Mouse (Mus musculus) embryo, embryonic 11.5 days (tissue): ENCODE data around the gene Tmem176a.
"Not testable (repeated sequence)": the region's sequence is repeated elsewhere in the genome, so short reads cannot be mapped to it uniquely, and the experiment has no call there.

Experiments used
- DNase-seq: peaks from one replicate; pipeline ENCODE4 v3.0.0-alpha.2; 2012; ENCODE audit warnings: low read depth, low spot score

Tmem176a gene

DNA sequence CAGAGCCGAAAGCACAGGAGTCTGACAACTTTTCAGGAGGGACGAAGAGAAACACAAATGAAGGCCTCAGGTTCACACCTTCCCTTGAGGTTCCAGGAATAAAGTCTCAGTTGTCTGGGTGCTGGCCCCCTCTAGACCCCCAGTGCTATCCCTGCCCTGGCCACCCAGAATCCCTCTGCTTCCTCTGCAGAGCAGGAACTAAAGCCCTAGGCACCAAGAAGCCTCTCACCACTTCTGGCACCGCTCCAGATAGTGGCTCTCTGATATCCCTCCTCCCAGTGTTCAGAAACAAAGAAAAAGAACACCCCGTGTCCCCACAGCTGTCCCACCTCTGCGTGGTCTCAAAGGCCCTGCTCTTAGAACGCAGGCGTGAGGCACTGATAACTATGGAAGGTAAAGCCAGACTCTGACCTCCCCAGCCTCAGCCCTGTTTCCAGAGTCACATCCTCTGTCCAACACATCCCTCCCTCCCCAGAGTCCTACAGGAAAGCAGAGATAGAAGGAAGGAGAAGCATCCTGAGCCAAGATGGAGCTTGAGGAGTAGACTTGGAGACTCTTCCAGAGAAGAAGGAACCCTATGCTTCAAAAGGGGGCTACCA, at the start of gene Tmem176a:
Tmem176a (plus strand) TSS at position 549 of the 599 bp plus-strand sequence.
- DNase-seq = no peak

DNA sequence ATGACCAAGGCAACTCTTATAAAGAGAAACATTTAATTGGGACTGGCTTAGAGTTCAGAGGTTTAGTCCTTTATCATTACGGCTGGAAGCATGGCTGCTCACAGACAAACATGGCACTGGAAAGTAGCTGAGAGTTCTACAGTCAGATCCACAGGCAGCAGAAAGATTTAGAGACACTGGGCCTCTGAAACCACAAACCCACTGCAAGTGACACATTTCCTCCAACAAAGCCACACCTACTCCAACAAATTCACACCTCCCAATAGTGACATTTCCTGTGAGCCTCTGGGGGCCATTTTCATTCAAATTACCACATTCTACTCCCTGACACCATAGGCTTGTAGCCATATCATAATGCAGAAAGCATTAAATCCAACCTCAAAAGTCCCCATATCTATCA, 38.8 kb upstream of the Tmem176a start:
- DNase-seq = no peak

DNA sequence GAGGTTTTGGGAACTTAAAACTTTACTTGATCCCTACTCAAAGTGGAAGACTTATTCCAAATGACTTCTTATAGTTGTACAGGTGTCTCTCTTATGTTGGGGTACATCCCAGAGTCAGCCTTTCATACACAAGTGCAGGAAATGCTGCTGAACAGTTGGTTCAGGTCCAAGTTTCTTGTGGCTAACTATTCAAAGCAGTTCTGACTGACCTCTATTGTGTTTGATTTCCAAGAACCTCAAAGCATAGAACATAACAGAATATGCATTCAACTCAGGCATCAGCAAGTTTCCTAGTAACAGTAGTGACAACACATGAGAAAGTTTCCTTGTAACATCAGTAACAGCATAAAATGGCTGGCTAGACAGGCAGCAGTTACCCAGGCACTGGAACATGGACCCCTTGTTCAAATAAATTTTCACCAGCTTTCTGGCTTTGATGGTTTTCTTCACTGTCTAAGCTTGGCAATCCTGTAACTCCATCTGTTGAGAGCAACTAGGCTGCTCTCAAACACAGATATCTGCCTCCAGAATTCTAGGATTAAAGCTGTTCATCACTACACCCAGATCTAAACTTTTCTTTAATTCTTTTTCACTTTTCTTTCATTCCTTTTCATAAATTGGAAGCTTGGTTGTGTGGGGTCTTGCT, 37.2 kb upstream of the Tmem176a start:
- no peak for DNase-seq

DNA sequence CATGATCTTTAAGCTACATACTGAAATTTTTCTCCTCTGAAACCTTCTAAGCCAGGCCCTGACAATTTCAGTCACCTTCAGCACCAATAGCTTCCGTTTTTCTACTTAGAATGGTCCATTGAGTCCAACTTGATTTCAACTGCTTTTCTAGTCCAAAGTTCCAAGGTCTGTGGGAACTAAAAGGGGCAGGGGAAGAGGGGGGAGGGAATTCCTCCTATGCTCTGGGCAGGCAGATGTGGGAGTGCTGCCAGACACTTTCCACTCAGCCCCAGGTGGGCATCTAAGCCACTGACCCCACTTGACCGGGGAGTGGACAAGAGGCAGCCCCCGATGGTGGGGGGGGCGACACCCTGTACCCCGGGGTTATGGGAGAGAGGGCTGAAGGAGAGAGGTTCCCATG, 36.4 kb upstream of the Tmem176a start:
- DNase-seq = no peak

DNA sequence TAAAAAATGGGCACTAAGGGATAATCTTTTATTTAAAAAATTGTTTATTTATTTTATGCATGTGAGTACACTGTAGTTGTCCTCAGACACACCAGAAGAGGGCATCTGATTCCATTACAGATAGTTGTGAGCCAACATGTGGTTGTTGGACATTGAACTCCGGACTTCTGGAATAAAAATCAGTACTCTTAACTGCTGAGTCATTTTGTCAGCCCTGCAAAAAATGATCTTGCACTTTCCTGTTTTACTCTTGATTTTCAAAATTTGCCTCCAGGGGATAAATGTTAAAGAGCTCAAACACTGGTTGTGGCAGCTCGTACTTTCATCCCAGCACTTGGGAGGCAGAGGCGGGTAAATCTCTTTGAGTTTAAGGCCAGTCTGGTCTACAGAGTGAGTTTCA, 34.0 kb upstream of the Tmem176a start:
- DNase-seq = no peak

DNA sequence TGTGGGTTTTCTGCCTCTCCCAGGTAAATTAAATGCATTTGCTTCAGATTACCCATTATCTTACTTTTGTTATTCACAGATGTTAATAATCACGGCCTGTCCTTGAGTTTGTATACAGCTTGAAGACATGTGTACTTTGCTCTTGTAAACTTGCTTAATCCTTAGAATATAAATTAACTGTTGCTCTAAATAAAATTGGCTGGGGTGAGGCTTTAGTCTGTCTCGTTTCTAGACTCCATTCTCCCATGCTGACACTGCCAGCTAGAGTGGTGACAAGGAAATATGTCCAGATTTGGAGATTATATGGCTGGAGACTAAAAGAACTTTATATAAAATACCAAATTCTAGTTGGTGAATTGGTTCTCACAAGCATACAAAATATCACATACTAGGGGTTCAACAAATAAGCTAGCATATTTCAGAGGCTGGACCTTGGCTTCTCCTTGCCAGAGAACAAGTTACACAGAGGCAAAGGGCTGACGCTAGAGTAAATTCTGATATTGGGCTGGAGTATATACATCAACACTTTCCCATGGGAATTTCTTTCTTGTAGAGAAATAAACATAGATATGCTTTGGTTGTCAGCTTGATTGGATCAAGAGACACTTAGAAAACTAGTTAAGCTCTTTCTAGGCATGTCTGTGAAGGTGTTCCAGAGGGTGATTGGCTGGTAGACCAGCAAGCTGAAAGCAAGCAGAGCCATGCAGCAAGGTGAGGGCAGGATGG, 31.1 kb upstream of the Tmem176a start:
- DNase-seq = no peak

DNA sequence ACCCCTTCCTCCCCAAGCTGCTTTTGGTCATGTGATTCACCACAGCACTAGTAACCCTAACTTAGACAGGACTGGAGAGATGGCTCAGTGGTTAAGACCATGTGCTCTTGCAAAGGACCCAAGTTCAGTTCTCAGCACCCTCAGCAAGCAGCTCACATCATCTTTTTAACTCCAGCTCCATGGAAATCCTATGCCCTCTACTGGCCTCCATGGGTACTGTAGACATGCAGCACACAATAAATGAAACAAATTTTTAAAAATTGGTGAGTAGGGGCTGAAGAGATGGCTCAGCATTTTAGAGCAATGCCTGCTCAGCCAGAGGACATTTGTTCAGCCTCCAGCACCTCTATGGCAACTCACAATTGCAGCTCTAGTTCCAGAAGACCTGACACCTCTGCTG, 25.7 kb upstream of the Tmem176a start:
- DNase-seq = no peak

DNA sequence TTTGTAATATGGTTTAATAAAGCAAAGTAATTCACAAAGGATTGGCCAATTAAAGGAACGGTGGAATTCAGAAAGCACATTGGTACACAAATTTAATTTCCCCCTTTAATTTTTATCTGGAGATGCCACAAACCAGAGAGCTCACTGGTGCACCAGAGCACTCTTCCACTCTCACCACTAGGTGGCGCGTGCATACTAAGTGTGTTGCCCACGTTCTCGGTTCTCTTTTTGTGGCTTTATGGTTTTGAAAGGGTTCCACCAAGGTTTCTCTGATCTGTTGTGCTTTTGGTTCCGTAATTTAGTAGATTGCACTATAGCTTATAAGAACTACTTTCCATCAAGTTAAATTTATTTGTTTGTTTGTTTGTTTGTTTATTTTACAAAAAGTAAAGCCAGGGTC, 22.9 kb upstream of the Tmem176a start:
- peak; percentile 69 for DNase-seq

DNA sequence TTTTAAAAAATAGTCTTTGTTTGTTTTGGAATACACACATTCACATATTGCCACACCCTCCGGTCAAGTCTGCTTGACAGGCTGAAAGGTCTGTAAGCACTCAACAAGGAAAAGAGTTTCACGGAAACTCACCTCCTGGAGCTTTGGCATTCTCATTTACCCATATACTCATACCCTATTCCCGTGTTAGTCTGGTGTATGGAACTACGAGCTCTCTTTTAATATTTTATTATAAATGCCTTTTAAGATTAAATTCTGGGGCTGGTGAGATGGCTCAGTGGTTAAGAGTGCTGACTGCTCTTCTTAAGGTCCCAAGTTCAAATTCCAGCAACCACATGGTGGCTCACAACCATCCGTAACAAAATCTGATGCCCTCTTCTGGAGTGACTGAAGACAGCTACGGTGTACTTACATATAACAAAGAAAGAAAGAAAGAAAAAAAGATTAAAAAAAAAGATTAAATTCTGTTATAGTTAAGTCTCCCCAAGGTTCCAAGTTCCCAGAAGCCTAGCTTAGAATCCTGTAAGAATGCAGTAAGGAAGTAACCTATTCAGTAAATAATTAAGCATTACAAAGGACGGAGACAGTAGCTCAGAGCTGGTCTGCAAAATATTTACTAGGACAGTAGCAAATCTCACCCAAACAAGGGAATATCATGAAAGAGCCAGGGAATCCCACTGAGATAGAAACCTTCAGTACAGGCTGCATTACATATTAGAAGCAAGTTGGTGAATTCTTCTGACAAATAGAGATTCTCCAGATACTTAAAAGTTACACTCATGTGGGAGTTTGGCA, 18.5 kb upstream of the Tmem176a start:
- not testable (repeated sequence) for DNase-seq

DNA sequence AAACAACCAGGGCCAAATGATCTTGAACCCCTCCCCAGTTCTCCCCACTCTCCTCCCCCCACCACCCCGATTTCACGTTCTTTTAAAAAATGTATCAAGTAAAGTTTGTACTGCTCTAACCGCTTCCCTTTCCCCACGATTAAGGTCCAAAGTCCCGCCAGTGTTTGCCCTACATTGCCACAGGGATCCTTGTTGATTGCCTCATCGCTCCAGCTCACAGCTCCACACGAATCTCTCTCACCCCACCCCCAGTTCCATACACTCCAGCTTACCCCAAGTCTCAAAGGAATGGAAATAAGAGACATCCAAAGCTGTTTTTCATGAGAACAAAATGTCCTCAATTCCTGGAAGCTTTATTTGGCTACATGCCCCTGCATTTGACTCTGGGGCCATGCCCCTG, 15.7 kb upstream of the Tmem176a start:
- no peak for DNase-seq

DNA sequence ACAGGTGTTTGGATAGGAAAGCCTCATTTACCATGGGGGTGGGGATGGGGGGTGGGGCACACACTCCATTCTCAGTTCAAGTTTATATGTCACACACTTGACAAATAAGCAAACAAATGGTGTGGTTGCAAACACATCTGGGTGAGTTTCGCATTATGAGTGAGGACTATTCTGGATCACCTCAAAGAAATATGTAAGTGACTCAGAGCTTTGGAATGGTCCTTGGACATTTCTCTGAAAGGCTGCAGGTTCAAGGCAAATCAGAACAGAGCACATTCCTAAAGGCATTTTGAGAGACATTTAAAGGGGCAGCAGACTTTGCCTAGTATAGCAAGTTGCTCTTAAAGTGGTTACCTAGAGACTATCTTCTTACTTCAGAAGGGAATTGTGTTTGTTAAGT, 11.7 kb upstream of the Tmem176a start:
- DNase-seq = no peak

DNA sequence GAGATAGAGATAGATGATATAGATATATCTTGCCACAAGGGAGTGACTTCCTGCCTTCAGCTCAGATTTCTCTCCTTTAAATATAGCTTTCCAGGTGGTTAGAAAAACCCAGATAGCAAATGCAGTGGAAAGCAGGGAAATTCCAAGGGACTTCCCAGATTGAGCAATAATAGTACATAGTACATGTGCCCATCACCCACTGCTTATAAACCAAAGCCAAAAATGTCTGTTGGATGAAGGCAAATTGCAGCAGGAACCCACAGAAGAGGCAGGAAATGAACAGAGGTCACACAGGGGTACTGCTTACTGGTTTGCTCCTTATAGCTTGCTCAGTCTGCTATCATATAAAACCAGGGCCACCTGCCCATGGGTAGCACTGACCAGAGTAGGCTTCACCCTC, 11.1 kb upstream of the Tmem176a start:
- no peak for DNase-seq

DNA sequence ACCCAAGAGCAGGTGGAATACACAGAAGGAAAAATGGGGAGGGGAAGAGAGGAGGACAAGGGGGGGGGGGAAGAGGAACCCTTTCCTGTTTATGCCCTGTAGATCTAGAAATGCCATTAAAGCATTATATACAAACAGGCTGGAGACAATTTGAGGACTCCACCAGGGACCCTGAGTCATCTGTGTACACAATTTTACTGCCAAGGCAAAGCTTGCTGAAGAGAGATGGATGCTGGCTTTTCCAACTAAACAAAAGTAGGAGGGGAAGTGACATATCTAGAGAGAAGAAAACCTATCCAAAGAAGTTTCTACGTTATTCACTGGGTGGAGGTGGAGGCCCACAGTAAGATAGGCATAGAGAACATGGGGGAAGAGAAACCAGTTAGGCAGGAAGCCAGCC, 10.5 kb upstream of the Tmem176a start:
- DNase-seq = no peak

DNA sequence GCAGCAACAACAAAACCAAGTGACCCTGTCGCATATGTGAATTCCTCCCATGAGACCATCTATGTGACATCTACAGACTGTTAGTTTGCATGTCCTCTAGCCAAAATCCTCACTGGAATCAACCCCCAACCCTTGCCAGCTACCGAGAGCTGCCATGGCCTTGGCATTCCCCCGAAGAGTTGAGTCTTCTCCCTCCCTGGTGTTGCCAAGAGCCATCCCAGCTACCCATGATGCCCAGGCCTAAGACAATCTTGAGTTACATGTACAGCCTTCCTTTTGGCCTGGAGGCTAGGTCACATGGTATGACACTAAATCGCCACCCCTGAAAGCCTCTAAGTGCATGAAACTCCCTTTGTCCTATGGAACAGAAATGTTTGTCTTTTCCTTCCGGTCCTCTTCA, 9.6 kb upstream of the Tmem176a start:
- DNase-seq = no peak

DNA sequence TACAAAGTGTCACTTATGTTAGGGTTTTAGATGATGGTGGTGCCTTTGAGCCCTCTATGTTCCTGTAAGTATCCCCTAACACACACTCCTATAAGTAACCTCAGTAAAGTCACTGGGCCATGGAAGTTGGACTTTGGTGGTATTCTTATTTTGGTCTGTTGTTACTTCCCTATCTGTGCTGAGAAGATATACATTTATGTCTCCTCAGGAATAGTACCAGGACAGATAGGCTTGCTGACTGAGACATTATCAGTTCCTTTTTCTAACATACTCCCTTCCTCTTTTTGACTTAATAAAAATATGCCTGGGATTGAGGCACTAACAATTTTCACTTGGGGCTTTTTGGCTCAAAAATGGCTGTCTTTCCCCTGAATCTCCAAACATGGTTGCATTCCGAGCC, 8.3 kb upstream of the Tmem176a start:
- DNase-seq = no peak

DNA sequence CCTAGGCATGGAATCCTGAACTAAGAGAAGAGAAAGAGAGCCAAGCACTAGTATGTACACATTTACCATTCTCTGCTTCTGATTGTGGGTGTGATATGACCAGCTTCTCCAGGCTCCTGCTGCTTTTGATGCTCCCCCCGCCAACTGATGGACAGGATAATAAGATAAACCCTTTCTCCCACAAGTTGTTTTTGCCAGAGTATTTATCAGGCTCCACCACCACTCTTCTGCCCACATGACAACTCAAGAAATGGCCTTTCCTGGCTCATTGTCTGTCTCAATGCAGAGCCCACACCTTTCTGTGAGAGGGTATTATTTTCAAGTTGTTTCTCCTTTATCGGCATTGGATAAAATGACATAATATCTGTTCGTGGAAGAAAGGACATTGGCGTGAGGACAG, 7.2 kb upstream of the Tmem176a start:
- no peak for DNase-seq

DNA sequence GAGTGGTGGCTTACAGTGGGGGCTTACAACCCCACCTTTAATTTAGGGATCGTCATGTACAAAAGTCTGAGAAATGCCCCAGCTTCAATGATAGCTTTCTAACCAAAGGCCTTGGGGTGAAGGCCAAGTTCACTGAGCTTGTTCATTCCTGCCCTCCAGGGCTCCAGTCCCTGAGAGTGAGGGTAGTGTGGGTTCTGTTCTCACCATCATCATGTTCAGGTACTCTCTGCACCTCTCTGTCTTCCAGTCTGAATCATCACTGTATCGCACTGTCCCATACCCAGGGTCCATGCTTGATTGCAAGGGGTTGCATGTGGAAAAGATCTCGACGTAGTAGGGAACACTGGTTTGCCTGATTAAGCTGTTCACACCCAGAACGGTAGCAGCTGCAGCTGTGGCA, 5.5 kb upstream of the Tmem176a start:
- no peak for DNase-seq

DNA sequence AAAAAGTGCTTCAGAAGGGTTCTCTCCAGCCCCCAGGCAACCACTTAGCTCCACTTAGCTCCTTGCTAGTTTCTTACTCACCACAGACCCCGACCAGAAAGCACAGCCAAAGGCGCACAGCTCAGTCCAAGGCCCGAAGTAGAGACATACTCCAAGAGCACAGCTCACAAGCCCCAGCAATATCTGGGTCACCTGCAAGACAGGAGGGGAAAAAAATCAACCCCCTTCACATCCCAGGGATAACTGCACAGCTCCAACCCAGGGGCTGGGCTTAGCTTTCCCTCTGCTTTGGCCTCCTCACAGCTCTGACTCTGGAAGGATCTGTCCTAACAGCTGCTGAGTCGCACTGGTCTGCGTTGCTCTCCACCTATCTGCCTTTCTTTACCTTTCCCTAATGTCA, 4.6 kb upstream of the Tmem176a start:
- DNase-seq = no peak

DNA sequence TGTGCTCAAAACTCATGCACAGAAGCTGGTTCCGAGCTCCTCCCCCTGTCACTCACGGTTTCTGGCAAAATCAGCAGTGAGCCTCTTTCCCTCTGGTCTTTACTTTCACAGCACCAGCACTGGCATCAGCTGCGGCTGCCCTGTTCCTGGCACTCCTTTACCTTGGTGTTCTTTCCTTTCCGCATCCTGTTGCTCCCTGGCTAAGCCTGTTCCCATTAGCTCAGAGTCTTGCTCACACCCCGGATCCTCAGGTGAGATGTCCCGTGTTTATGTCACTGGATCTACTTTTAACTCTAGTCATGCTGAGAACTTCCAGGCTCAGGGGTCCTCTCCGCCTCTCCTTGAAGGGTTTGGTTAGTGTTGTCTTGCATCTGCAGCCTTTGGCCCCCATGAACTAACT, 3.2 kb upstream of the Tmem176a start:
- DNase-seq = no peak

DNA sequence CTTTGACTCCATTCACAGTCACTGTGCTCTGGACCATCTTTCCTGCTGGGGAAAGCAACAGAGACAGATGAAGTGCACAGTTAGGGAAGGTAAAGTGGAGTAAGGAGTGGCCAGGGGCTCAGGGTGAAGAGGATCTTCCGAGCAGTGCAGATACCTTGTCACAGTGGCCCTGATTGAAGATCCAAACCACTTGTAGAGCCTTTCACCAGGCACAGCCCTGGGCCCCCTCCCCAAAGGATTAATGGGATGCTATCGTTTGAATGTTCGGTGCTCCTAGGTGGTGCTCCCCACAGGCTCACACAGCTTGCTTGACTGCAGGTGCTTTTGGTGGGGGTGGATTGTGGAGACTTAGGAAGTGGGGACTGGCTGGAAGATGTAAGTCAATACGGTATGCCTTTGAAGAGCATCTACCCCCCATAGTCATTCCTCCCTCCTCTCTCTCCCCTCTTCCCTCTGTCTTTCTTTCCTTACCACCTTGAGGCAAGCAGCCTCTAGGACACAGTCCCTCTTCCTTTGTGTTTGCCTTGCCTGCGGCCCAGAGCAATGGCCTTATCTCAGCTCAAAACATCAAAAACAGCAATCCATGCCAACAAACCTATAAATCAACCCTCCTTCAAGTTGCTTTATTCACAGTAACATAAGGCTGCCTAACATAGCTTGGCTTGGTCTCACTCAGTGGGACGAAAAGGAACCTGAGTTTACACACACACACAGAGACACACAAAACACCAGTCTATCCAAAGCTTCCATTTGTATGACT, 2.2 kb upstream of the Tmem176a start:
- DNase-seq = no peak

DNA sequence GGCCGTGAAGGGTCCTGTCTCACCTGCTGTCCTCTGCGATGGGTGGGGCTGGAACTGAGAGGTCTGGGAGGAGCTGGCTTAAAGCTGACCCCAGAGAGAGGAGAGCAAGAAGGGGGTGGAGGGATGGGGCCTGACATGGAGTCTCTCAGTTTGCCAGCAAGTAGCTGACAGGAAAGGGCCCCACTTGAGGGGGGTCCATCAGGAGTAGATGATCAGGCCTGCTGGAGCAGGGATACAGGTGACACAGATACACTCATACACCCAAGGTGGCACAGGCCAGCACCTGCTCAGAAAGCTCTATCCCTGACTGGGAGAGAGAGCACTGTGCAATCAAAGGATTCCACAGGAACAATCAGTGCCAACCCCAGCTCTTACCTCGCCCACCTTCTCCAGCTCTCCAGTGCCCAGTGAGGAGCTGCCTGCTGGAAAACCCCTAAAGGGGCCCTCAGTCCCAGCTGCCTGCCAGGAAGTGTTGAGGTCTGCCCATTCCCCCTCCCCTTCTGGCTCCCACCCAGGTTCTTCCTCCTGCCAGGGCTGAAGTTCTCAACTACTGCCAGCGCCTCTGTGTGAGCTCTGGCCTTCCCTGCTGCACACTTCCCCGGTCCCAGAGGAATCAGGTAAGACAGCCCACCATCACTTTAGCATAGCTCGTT, 380 bp downstream of the Tmem176a start, which contains the start of gene Tmem176b:
Tmem176b (minus strand) TSS at position 524 of the 653 bp plus-strand sequence.
- peak; percentile 58 for DNase-seq
